ENCODE assay signal across 12 mouse cellular contexts in genomic region chr5:96036125-96036672, GRCm38 (mm10).
DNase-seq lines count a peak whose midpoint lies in the region; ATAC-seq and TF ChIP-seq lines count a peak whose summit lies in the region.
"Had no signal": no experiment of that assay in that cellular context is flagged by ENCODE, and none has a peak within 500 bp of the region (broad histone marks: within the 10 kb centered on the region; RNA-seq: fewer than 3 reads in every experiment).

No protein-coding gene starts in this region.

- no peaks in the 10 kb centered on the region for H3K79me2 ChIP-seq in myocyte (ENCODE audit: control insufficient read depth, insufficient read depth)

- no peak for ATAC-seq in kidney, postnatal 0 days (replicated peaks; ENCODE audit: low FRiP score, low read depth)
- ATAC-seq in lung, embryonic 14.5 days (ENCODE audit: insufficient read depth) = no peak

- H3K4me1 ChIP-seq in kidney, postnatal 0 days (replicated peaks; ENCODE audit: insufficient read depth, low read length) = no peaks in the 10 kb centered on the region
- no peaks in the 10 kb centered on the region for H3K4me1 ChIP-seq in lung, embryonic 14.5 days (ENCODE audit: insufficient read depth)
- H3K4me1 ChIP-seq: embryonic facial prominence, embryonic 12.5 days; limb, embryonic 15.5 days; midbrain, embryonic 12.5 days had no signal

- no peak overlapping the region for H3K4me3 ChIP-seq in kidney, postnatal 0 days (replicated peaks; ENCODE audit: low read depth, low read length)
- no peak overlapping the region for H3K4me3 ChIP-seq in lung, embryonic 14.5 days (ENCODE audit: low read depth, low read length)
- no peak overlapping the region for H3K4me3 ChIP-seq in myocyte
- H3K4me3 ChIP-seq: embryonic facial prominence, embryonic 12.5 days; limb, embryonic 15.5 days; midbrain, embryonic 12.5 days had no signal

- no peaks in the 10 kb centered on the region for H3K27me3 ChIP-seq in kidney, postnatal 0 days (ENCODE audit: insufficient read depth, low read length)
- no peaks in the 10 kb centered on the region for H3K27me3 ChIP-seq in lung, embryonic 14.5 days (ENCODE audit: insufficient read depth, low read length)
- H3K27me3 ChIP-seq in myocyte (ENCODE audit: control insufficient read depth, insufficient read depth, insufficient read length) = no peaks in the 10 kb centered on the region
- H3K27me3 ChIP-seq: embryonic facial prominence, embryonic 12.5 days; limb, embryonic 15.5 days; midbrain, embryonic 12.5 days had no signal

- H3ac ChIP-seq in myocyte (ENCODE audit: control insufficient read depth, insufficient read length) = no peak overlapping the region

- H3K4me2 ChIP-seq in kidney, postnatal 0 days (ENCODE audit: low read length) = no peak overlapping the region
- H3K4me2 ChIP-seq in lung, embryonic 14.5 days = no peak overlapping the region
- H3K4me2 ChIP-seq in myocyte (ENCODE audit: low read depth) = no peak overlapping the region
- H3K4me2 ChIP-seq: embryonic facial prominence, embryonic 12.5 days; limb, embryonic 15.5 days; midbrain, embryonic 12.5 days had no signal

- H3K27ac ChIP-seq in kidney, postnatal 0 days = no peak overlapping the region
- H3K27ac ChIP-seq in lung, embryonic 14.5 days (ENCODE audit: low read depth) = no peak overlapping the region
- H3K27ac ChIP-seq: embryonic facial prominence, embryonic 12.5 days; limb, embryonic 15.5 days; midbrain, embryonic 12.5 days had no signal

- TF ChIP-seq CTCF in kidney, postnatal 0 days (IDR thresholded peaks at IDR 0.05; ENCODE audit: low read depth) = peak; percentile 53; the same call in 1 of the 2 replicates
- TF ChIP-seq CTCF in lung, embryonic 14.5 days (IDR thresholded peaks at IDR 0.05; ENCODE audit: low read depth) = peak; percentile 48

- DNase-seq in adrenal gland, adult 2 months = peak; percentile 15
- no peak for DNase-seq in adrenal gland, adult 18-20 months (ENCODE audit: low spot score in 2 of 2)
- DNase-seq in kidney, postnatal 0 days (ENCODE audit: low spot score) = peak; percentile 57
- DNase-seq in kidney, adult 11 months = no peak
- peak; percentile 55 for DNase-seq in lung, embryonic 14.5 days
- no peak for DNase-seq in lung, postnatal 4 days
- no peak for DNase-seq in ovary, postnatal 14 days (ENCODE audit: low spot score)

- TF ChIP-seq POLR2A in myocyte (IDR thresholded peaks at IDR 0.05; ENCODE audit: insufficient read length, low read depth) = no peak

- H3K9ac ChIP-seq in kidney, postnatal 0 days (ENCODE audit: low read depth, low read length) = no peak overlapping the region
- no peak overlapping the region for H3K9ac ChIP-seq in lung, embryonic 14.5 days
- H3K9ac ChIP-seq: embryonic facial prominence, embryonic 12.5 days; limb, embryonic 15.5 days; midbrain, embryonic 12.5 days had no signal

- WGBS in kidney, postnatal 0 days = 61% methylated on average over 7 of the region's 7 CpGs
- 47% methylated on average over 7 of the region's 7 CpGs for WGBS in lung, embryonic 14.5 days

- no peaks in the 10 kb centered on the region for H3K36me3 ChIP-seq in kidney, postnatal 0 days (ENCODE audit: insufficient read depth, low read length)
- H3K36me3 ChIP-seq in lung, embryonic 14.5 days (ENCODE audit: insufficient read depth) = no peaks in the 10 kb centered on the region
- H3K36me3 ChIP-seq in myocyte (ENCODE audit: control insufficient read depth, insufficient read depth) = no peaks in the 10 kb centered on the region
- H3K36me3 ChIP-seq: embryonic facial prominence, embryonic 12.5 days; G1E; limb, embryonic 15.5 days; midbrain, embryonic 12.5 days had no signal

- H3K9me3 ChIP-seq in kidney, postnatal 0 days (replicated peaks; ENCODE audit: low read length) = no peaks in the 10 kb centered on the region
- no peaks in the 10 kb centered on the region for H3K9me3 ChIP-seq in lung, embryonic 14.5 days (ENCODE audit: low read depth, low read length)
- H3K9me3 ChIP-seq: embryonic facial prominence, embryonic 12.5 days; G1E; limb, embryonic 15.5 days; midbrain, embryonic 12.5 days had no signal

TF ChIP-seq in myocyte, 11 proteins besides CTCF, POLR2A, EP300 and RAD21:
- TF ChIP-seq TCF12 (IDR thresholded peaks at IDR 0.05; ENCODE audit: insufficient read depth, poor library complexity, severe bottlenecking) (no peak), MYOD1 (IDR thresholded peaks at IDR 0.05; ENCODE audit: control insufficient read depth in 1 of 3, insufficient read length in 2 of 3, low read depth in 2 of 3) (peak in 2 of 3 experiments; percentile 55 to 62), MYOG (IDR thresholded peaks at IDR 0.05; ENCODE audit: control insufficient read depth in 1 of 3, insufficient read depth in 1 of 3, insufficient read length in 2 of 3, low read depth in 2 of 3) (peak in 2 of 3 experiments; percentile 24 to 56)

Comparison
In these comparisons a context has a peak if more than half of its experiments do, and no peak if none do; other contexts are left out.
1. DNase-seq: peak in adrenal gland, adult 2 months (single experiment), kidney, postnatal 0 days (single experiment) and lung, embryonic 14.5 days (single experiment); none in adrenal gland, adult 18-20 months (0 of 2), kidney, adult 11 months (single experiment), lung, postnatal 4 days (0 of 2) and ovary, postnatal 14 days (single experiment).